Mouse (Mus musculus) kidney, adult 11 months (tissue): Measurements from ENCODE around the gene Cd47.
A peak's percentile ranks its signal among the peaks of the same experiment; 100 is the strongest.

ENCODE experiments used
- DNase-seq: peaks from one replicate; pipeline ENCODE4 v3.0.0; 2022

The Cd47 gene

GRCm38 (mm10) chr16:49836634-49837164 is 36.4 kb downstream of the Cd47 start:
- no peak for DNase-seq

GRCm38 (mm10) chr16:49838923-49839322 is 38.6 kb downstream of the Cd47 start:
- no peak for DNase-seq

DNA sequence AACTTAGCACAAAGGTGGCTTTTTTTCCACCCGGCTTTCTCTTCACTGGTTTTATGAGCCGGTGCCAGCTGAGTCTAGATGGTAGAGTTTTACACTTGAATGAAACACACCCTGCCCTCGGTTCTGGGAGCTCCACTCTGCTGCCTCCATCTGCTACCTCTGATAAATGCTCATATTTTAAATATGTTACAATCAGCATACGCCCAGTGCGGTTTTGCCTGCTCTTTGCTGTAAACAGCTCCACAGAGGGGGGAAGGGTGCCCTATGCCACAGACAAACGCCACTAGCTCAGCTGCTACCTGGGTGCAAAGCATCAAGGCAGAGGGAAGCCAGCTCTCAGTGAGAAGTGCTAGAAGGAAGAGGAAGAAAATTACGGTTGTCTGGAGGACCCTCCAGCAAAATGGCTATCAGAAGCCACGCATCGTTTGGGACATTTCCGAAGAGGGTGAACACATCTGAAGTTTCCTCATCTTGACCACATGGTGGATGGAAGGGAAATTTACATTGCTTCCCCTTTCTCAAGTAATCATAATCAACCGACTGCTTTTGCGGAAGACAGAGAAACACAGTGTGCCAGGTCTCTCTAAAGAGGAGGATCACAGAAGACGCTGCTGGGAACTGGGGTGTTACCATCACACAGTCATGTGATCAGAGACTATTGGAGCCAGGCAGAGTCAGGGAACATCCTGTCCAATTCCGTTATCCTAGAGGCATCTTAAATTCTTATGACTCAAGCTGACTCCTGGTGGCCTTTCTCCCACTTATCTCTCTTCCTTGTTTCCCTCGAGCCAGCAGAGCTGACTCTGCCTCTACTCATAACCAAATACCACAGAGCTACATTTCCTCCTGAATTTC is 39.6 kb downstream of the Cd47 start:
- no peak for DNase-seq

GRCm38 (mm10) chr16:49843723-49844122 is 43.4 kb downstream of the Cd47 start:
- no peak for DNase-seq

DNA sequence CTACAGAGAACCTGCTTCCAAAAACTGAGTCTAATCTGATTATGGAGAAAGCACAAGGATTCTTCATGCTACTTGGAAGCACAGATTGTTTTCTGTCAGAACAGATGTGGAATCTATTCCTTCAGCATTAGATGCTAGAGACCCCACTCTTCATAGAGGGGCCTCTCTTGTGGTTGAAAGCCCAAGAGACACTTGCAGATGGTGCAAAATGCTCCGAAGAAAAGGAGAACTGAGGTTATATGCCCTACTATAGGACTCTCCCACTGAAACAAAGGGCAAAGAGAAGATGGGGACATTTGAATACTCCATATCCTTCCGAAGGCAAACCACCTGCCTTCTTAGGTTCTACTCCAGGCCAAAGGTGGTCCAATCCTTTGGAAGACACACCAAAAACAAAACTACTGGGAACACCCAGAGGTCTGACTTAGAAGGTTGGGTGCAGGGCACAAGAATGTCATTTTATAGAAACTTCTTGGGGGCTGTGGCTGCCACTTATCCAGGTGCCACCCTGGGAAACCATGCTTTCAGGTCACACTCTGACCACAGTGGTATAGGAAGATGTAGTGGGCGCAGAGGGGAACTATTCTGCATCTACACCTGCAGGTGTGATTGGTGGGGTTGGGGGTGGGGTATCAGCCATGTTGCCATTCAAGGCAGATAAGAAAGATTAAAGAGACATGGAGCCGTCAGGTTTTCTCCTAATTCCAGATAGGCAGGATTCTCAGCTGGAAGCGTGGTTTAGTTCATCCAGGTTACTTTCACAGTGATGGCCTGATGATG is 47.1 kb downstream of the Cd47 start:
- no peak for DNase-seq

DNA sequence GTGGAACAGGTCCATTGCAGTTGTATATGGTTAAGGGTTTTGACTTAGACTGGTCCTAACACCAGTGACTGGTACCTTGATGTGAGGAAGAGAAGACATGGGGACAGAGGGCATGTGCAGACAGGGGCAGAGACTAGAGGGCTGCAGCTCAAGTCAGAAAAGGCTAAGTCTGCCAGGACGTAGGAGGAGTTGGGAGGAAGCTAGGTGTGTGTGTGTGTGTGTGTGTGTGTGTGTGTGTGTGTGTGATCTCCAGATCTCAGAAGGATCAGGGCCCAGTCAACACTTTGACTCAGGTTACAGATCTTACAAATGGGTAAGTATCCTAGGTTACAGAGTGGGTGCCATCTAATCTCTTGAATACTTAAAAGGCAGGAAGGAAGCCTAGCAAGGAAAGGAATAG is 48.3 kb downstream of the Cd47 start:
- no peak for DNase-seq

- DNase-seq = no peak
Observed at GRCm38 (mm10) chr16:49852940-49853339, 52.6 kb downstream of the Cd47 start.

- DNase-seq = no peak
Observed at GRCm38 (mm10) chr16:49853633-49854032, 53.3 kb downstream of the Cd47 start.

- DNase-seq = no peak
Observed at GRCm38 (mm10) chr16:49854194-49854593, 53.9 kb downstream of the Cd47 start.

GRCm38 (mm10) chr16:49854931-49855835 is 54.9 kb downstream of the Cd47 start:
- peak; percentile 92 for DNase-seq

- DNase-seq = no peak
Observed at GRCm38 (mm10) chr16:49855836-49856503, 55.6 kb downstream of the Cd47 start.

GRCm38 (mm10) chr16:49856661-49857060 is 56.3 kb downstream of the Cd47 start:
- no peak for DNase-seq

GRCm38 (mm10) chr16:49857504-49858160 is 57.3 kb downstream of the Cd47 start:
- no peak for DNase-seq

GRCm38 (mm10) chr16:49858161-49858906 is 58.0 kb downstream of the Cd47 start:
- DNase-seq = no peak

DNA sequence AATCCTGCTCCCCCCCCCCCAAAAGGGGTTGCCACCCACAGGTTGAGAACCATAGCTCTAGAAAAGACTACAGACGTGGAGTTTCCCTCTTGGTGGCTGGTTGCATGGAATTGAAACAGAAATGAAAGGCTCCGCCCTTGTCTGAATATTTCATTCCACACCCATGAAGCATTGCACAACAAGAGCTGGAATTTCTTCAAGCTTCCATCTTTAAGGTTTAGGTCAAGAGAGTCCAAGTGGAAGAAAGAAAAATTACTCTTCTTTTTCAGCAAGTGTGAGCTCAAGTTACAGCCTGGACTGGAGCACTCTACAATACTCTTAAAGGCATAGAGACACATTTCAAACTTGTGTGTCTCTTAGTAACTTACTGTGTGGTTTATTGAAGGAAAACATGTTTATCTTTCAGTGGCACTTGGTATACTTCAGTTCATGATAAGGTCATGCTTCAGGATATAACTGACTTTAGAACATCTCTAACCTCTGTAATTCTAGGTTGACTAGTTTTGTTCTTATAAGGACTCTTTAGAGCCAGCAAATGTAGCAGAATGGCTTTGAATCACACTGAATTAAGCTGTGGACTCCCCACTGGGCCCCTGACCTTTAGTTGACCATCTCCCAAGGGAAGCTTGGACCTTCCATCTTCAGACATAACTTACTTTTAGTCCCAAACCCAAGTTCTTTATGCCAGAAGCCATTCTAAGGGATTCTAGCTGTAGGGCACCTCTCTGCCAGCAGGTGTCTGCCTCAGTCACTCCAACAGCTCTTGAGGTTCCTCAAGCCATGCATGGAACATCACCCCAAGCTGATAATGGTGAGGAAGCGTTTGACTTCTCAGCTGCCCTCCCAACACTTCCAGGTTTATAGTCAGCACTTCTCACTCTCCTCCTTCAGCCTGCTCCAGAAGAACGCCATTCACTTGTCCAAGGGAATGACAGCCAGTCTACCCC is 58.8 kb downstream of the Cd47 start:
- DNase-seq = peak; percentile 19

GRCm38 (mm10) chr16:49861986-49862385 is 61.7 kb downstream of the Cd47 start:
- no peak for DNase-seq

- no peak for DNase-seq
Observed at GRCm38 (mm10) chr16:49866617-49867016, 66.3 kb downstream of the Cd47 start.

GRCm38 (mm10) chr16:49868278-49868677 is 67.9 kb downstream of the Cd47 start:
- DNase-seq = no peak

GRCm38 (mm10) chr16:49873918-49874317 is 73.6 kb downstream of the Cd47 start:
- no peak for DNase-seq

DNA sequence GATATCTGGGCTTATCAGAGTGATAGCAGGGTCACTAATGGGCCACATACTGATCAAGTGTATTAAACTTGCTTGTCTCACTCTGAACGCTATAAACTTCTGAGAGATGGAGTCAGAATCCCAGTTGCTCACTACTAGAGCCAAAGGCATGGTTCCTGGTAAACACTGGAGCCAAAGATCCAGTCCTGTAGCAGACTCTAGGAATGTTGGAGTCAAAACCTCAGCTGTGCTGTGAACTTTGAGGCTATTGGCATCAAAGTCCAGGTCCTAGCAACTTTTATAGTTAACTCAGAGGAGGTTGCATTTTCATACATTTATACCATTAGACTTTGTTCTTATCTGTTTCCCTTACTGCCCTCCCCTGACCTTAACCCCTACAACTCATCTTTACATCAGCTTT is 74.2 kb downstream of the Cd47 start:
- DNase-seq = no peak
